Mouse (Mus musculus): ENCODE measurements around the gene Birc6. TPM values are rescaled to one million over a fixed set of nuclear protein-coding genes. Genes with fewer than 3 reads are reported as not detected.

Gene Birc6
- polyA plus RNA-seq, 1 experiment from 2014 or later = 63.7 TPM

DNA sequence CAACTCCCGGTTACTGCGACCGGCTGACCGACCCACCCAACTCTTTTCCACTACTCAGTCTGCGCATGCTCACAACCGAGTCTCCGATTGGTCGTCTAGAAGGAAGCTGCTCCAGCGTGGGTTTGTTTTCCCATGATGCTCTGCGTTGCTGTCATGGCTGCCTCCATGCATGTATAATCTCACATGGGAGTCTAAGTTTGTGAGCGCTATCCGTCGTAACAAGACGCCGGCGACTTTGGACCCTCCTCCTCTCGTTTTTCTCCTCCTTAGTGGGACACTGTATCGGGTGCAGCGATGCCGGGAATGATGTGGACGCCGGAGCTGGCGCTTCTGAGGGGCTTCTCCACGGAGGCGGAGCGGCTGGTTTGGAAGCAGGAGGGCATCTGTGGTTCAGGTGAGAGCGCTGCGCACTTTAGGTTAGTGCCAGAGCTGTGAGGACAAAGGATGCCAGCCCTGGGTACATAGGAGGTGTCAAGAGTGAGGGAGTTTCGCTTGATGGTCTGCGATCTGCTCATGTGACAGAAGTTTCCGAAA, 189.6 kb downstream of the Birc6 start, which contains the start of gene Ttc27:
Gene Ttc27 (plus strand): TSS at position 115 of the 534 bp plus-strand sequence.
- Histone ChIP-seq H3K9me3 (ENCODE audit: control insufficient read depth) (no peaks in the 10 kb centered on the region), H3K27ac (ENCODE audit: low read depth, low read length) (peak within 1 kb of the TSS; percentile 75), H3K36me3 (ENCODE audit: control insufficient read depth, insufficient read depth) (peaks cover 12% of the 10 kb centered on the region), H3K9ac (ENCODE audit: low read depth, low read length) (peak within 1 kb of the TSS; percentile 53), H3K4me3 (ENCODE audit: low read depth, low read length) (peak within 1 kb of the TSS; percentile 73), H3K27me3 (replicated peaks; ENCODE audit: control insufficient read depth, insufficient read depth, low read length) (no peaks in the 10 kb centered on the region), H3K4me1 (replicated peaks; ENCODE audit: control insufficient read depth, insufficient read depth, low read length) (no peaks in the 10 kb centered on the region), H3K4me2 (replicated peaks; ENCODE audit: low read depth) (peak within 1 kb of the TSS; percentile 80)
- no peak for TF ChIP-seq CTCF (IDR thresholded peaks at IDR 0.05; ENCODE audit: low read depth)
- WGBS = under 1% methylated on average over 31 of the region's 31 CpGs
- ATAC-seq = peak; percentile 86

DNA sequence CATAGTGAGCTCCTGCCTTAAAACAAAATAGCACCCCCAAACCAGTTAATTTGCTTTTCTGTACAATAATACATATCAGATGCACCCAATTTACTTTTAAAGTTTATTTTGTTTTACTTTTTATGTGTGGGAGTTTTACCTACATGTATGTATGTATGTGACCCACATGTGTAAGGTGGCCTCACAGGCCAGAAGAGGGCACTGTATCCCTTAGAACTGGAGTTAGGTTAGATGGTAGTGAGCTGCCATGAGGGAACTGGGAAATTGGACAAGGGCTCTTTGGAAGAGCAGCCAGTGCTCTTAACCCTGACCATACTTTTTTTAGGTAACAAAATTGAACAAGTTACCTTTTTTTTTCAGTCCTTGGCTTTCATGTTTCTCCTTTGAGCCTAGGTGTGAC, 204.8 kb downstream of the Birc6 start:
- H3K27me3 ChIP-seq (replicated peaks; ENCODE audit: control insufficient read depth, insufficient read depth, low read length) = no peaks in the 10 kb centered on the region
- no peak overlapping the region for H3K9ac ChIP-seq (ENCODE audit: low read depth, low read length)
- no peak overlapping the region for H3K27ac ChIP-seq (ENCODE audit: low read depth, low read length)
- H3K4me2 ChIP-seq (replicated peaks; ENCODE audit: low read depth) = no peak overlapping the region
- peaks cover 7% of the 10 kb centered on the region for H3K36me3 ChIP-seq (ENCODE audit: control insufficient read depth, insufficient read depth)
- no peak overlapping the region for H3K4me3 ChIP-seq (ENCODE audit: low read depth, low read length)
- no peaks in the 10 kb centered on the region for H3K4me1 ChIP-seq (replicated peaks; ENCODE audit: control insufficient read depth, insufficient read depth, low read length)
- peak; percentile 53 for TF ChIP-seq CTCF (IDR thresholded peaks at IDR 0.05; ENCODE audit: low read depth)
- H3K9me3 ChIP-seq (ENCODE audit: control insufficient read depth) = no peaks in the 10 kb centered on the region
- ATAC-seq = no peak

DNA sequence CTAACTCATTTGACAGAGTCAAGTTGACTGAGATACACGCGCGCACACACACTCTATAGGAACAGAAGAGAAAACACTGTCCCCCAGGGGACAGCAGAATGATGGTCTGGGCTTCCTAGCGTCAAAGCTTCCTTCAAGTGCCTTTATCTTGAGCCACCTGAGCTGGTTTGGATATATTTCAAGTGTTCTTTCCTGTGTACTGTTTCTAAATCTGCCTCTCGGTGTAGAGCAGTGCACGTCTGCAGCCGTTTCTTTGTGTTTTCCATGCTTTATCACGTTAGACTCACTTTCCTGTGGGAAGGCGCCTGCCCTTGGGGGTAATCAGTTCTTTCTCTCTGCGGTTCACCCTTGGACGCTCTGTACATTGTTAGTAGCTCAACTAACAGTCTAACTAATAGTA, 207.3 kb downstream of the Birc6 start:
- no peak for ATAC-seq
- no peak for TF ChIP-seq CTCF (IDR thresholded peaks at IDR 0.05; ENCODE audit: low read depth)

GRCm38 (mm10) chr17:74749659-74750058, 221.6 kb downstream of the Birc6 start:
- Histone ChIP-seq H3K27ac (ENCODE audit: low read depth, low read length) (no peak overlapping the region), H3K4me3 (ENCODE audit: low read depth, low read length) (no peak overlapping the region), H3K9ac (ENCODE audit: low read depth, low read length) (no peak overlapping the region), H3K4me1 (replicated peaks; ENCODE audit: control insufficient read depth, insufficient read depth, low read length) (no peaks in the 10 kb centered on the region), H3K27me3 (replicated peaks; ENCODE audit: control insufficient read depth, insufficient read depth, low read length) (no peaks in the 10 kb centered on the region), H3K4me2 (replicated peaks; ENCODE audit: low read depth) (no peak overlapping the region), H3K9me3 (ENCODE audit: control insufficient read depth) (no peaks in the 10 kb centered on the region), H3K36me3 (ENCODE audit: control insufficient read depth, insufficient read depth) (peaks cover 2% of the 10 kb centered on the region; the same call in 1 of the 2 replicates)
- ATAC-seq = no peak
- 74% methylated on average over 1 of the region's 1 CpGs for WGBS
- TF ChIP-seq CTCF (IDR thresholded peaks at IDR 0.05; ENCODE audit: low read depth) = no peak

More for the DNA sequence above, 207.3 kb downstream of the Birc6 start:
- Histone ChIP-seq H3K36me3 (ENCODE audit: control insufficient read depth, insufficient read depth) (peaks cover 9% of the 10 kb centered on the region), H3K27me3 (replicated peaks; ENCODE audit: control insufficient read depth, insufficient read depth, low read length) (no peaks in the 10 kb centered on the region), H3K4me2 (replicated peaks; ENCODE audit: low read depth) (no peak overlapping the region), H3K4me3 (ENCODE audit: low read depth, low read length) (no peak overlapping the region), H3K27ac (ENCODE audit: low read depth, low read length) (no peak overlapping the region), H3K4me1 (replicated peaks; ENCODE audit: control insufficient read depth, insufficient read depth, low read length) (no peaks in the 10 kb centered on the region), H3K9me3 (ENCODE audit: control insufficient read depth) (no peaks in the 10 kb centered on the region), H3K9ac (ENCODE audit: low read depth, low read length) (no peak overlapping the region)
- 86% methylated on average over 11 of the region's 11 CpGs for WGBS

- Histone ChIP-seq H3K9ac (ENCODE audit: low read depth, low read length) (no peak overlapping the region), H3K36me3 (ENCODE audit: control insufficient read depth, insufficient read depth) (peaks cover 2% of the 10 kb centered on the region; the same call in 1 of the 2 replicates), H3K27ac (ENCODE audit: low read depth, low read length) (no peak overlapping the region), H3K4me3 (ENCODE audit: low read depth, low read length) (no peak overlapping the region), H3K9me3 (ENCODE audit: control insufficient read depth) (no peaks in the 10 kb centered on the region), H3K27me3 (replicated peaks; ENCODE audit: control insufficient read depth, insufficient read depth, low read length) (no peaks in the 10 kb centered on the region), H3K4me1 (replicated peaks; ENCODE audit: control insufficient read depth, insufficient read depth, low read length) (no peaks in the 10 kb centered on the region), H3K4me2 (replicated peaks; ENCODE audit: low read depth) (no peak overlapping the region)
- WGBS = 84% methylated on average over 4 of the region's 4 CpGs
- no peak for TF ChIP-seq CTCF (IDR thresholded peaks at IDR 0.05; ENCODE audit: low read depth)
- no peak for ATAC-seq
Observed at GRCm38 (mm10) chr17:74751026-74751425, 222.9 kb downstream of the Birc6 start.

Other genes starting within 250 kb of the Birc6 start
- 40.7 and 42.6 TPM in 2 replicates for gene Memo1, start 232.8 kb upstream of the Birc6 start, polyA plus RNA-seq (2015; fragmentation: Nextera tagmentation; extraction: Ambion mirVana)
- 183 and 185 TPM in 2 replicates for gene Dpy30, start 204.4 kb upstream of the Birc6 start, polyA plus RNA-seq (2015; fragmentation: Nextera tagmentation; extraction: Ambion mirVana)
- 10.5 and 12.1 TPM in 2 replicates for gene Spast, start 189.3 kb upstream of the Birc6 start, polyA plus RNA-seq (2015; fragmentation: Nextera tagmentation; extraction: Ambion mirVana)
- 45.7 and 47.6 TPM in 2 replicates for gene Slc30a6, start 132.7 kb upstream of the Birc6 start, polyA plus RNA-seq (2015; fragmentation: Nextera tagmentation; extraction: Ambion mirVana)
- gene Nlrc4, start 69.2 kb upstream of the Birc6 start, polyA plus RNA-seq (2015; fragmentation: Nextera tagmentation; extraction: Ambion mirVana) = 15.0 and 16.7 TPM in 2 replicates
- gene Yipf4, start 38.8 kb upstream of the Birc6 start, polyA plus RNA-seq (2015; fragmentation: Nextera tagmentation; extraction: Ambion mirVana) = 77.1 and 82.8 TPM in 2 replicates
- gene Ttc27, start 189.4 kb downstream of the Birc6 start, polyA plus RNA-seq (2015; fragmentation: Nextera tagmentation; extraction: Ambion mirVana) = 7.0 and 8.7 TPM in 2 replicates

Measured in intestine, postnatal 0 days (tissue).